Mouse (Mus musculus): ENCODE results near the gene Comp.

The Comp gene

GRCm38 (mm10) chr8:70373397-70374317, at the start of gene Comp:
Gene Comp (plus strand): TSS chr8:70373558.
- no peak for DNase-seq (ENCODE audit: low read depth)

- DNase-seq (ENCODE audit: low read depth): no peak
Observed at GRCm38 (mm10) chr8:70323716-70324115, 49.6 kb upstream of the Comp start.

GRCm38 (mm10) chr8:70327512-70327911, 45.8 kb upstream of the Comp start:
- peak; percentile 61 for DNase-seq (ENCODE audit: low read depth)

GRCm38 (mm10) chr8:70329124-70329834, 44.1 kb upstream of the Comp start, which contains the start of gene Gdf1:
Gene Gdf1 (plus strand): TSS chr8:70329817.
- no peak for DNase-seq (ENCODE audit: low read depth)

- no peak for DNase-seq (ENCODE audit: low read depth)
Observed at GRCm38 (mm10) chr8:70329835-70330740, 43.3 kb upstream of the Comp start.

GRCm38 (mm10) chr8:70330741-70331364, 42.5 kb upstream of the Comp start:
- DNase-seq (ENCODE audit: low read depth): no peak

- DNase-seq (ENCODE audit: low read depth): no peak
Observed at GRCm38 (mm10) chr8:70331526-70331925, 41.8 kb upstream of the Comp start.

GRCm38 (mm10) chr8:70332070-70332877, 41.1 kb upstream of the Comp start:
- no peak for DNase-seq (ENCODE audit: low read depth)

- DNase-seq (ENCODE audit: low read depth): no peak
Observed at GRCm38 (mm10) chr8:70332878-70333202, 40.5 kb upstream of the Comp start.

- no peak for DNase-seq (ENCODE audit: low read depth)
Observed at GRCm38 (mm10) chr8:70338931-70339330, 34.4 kb upstream of the Comp start.

GRCm38 (mm10) chr8:70340659-70341058, 32.7 kb upstream of the Comp start:
- no peak for DNase-seq (ENCODE audit: low read depth)

- DNase-seq (ENCODE audit: low read depth): no peak
Observed at GRCm38 (mm10) chr8:70342007-70342406, 31.4 kb upstream of the Comp start.

- DNase-seq (ENCODE audit: low read depth): no peak
Observed at GRCm38 (mm10) chr8:70343076-70343475, 30.3 kb upstream of the Comp start.

- no peak for DNase-seq (ENCODE audit: low read depth)
Observed at GRCm38 (mm10) chr8:70343696-70344095, 29.7 kb upstream of the Comp start.

- DNase-seq (ENCODE audit: low read depth): no peak
Observed at GRCm38 (mm10) chr8:70344279-70344678, 29.1 kb upstream of the Comp start.

- DNase-seq (ENCODE audit: low read depth): no peak
Observed at GRCm38 (mm10) chr8:70347443-70347842, 25.9 kb upstream of the Comp start.

- DNase-seq (ENCODE audit: low read depth): no peak
Observed at GRCm38 (mm10) chr8:70347860-70348420, 25.4 kb upstream of the Comp start.

GRCm38 (mm10) chr8:70351035-70351999, 22.0 kb upstream of the Comp start:
- DNase-seq (ENCODE audit: low read depth): no peak

GRCm38 (mm10) chr8:70352000-70352384, 21.4 kb upstream of the Comp start:
- no peak for DNase-seq (ENCODE audit: low read depth)
